Mouse (Mus musculus) small intestine, adult 2 months (tissue): ENCODE measurements at regions not wholly inside any gene's neighbourhood (a gene's known extent, or its start where the extent isn't known, plus 50 kb on each side); places are given as distances from the start of the nearest gene placed in this dataset.

ENCODE experiments used
- CTCF ChIP-seq: fragments of 200-500 bp; IDR thresholded peaks from 2 replicates; pipeline ENCODE4 v1.5.1; 2012; ENCODE audit warnings: low read depth, mild to moderate bottlenecking, control low read depth, inconsistent platforms, low read length, moderate library complexity, mixed read lengths; ENCODE audit not compliant: insufficient replicate concordance, insufficient read length; ENCODE audit errors: extremely low read depth
- POLR2A ChIP-seq: fragments of 200-500 bp; IDR thresholded peaks from 2 replicates; pipeline ENCODE4 v1.6.1; 2012; ENCODE audit warnings: low read depth, mild to moderate bottlenecking, control low read depth, inconsistent platforms, low read length, moderate library complexity

- TF ChIP-seq POLR2A (no peak), CTCF (no peak)
These were observed 93.5 kb upstream of the Cpm start for GRCm38 (mm10) chr10:117535843-117536242.
